Mouse (Mus musculus): ENCODE measurements around the gene Flvcr2.
A peak's percentile ranks its signal among the peaks of the same experiment; 100 is the strongest.

The Flvcr2 gene

GRCm38 (mm10) chr12:85705002-85705830, 41.1 kb upstream of the Flvcr2 start:
- H3K4me1 ChIP-seq (replicated peaks; ENCODE audit: low read depth, low read length) = peaks cover 27% of the 10 kb centered on the region
- H3K4me3 ChIP-seq (replicated peaks; ENCODE audit: low read length) = peak overlapping the region; percentile 64
- H3K36me3 ChIP-seq (ENCODE audit: insufficient read depth, low read length) = no peaks in the 10 kb centered on the region
- TF ChIP-seq CTCF (conservative IDR thresholded peaks at IDR 0.05; ENCODE audit: low read length) = no peak
- peaks cover 84% of the 10 kb centered on the region for H3K27me3 ChIP-seq (ENCODE audit: insufficient read depth, low read length)
- no peaks in the 10 kb centered on the region for H3K9me3 ChIP-seq (ENCODE audit: low read length)

GRCm38 (mm10) chr12:85705831-85706530, 40.4 kb upstream of the Flvcr2 start:
- H3K36me3 ChIP-seq (ENCODE audit: insufficient read depth, low read length) = no peaks in the 10 kb centered on the region
- TF ChIP-seq CTCF (conservative IDR thresholded peaks at IDR 0.05; ENCODE audit: low read length) (no peak), NANOG (IDR thresholded peaks at IDR 0.05; ENCODE audit: borderline replicate concordance, low read length) (no peak), POU5F1 (IDR thresholded peaks at IDR 0.05; ENCODE audit: borderline replicate concordance, low read length) (no peak)
- H3K9me3 ChIP-seq (ENCODE audit: low read length) = no peaks in the 10 kb centered on the region
- peaks cover 82% of the 10 kb centered on the region for H3K27me3 ChIP-seq (ENCODE audit: insufficient read depth, low read length)
- H3K4me1 ChIP-seq (replicated peaks; ENCODE audit: low read depth, low read length) = peaks cover 27% of the 10 kb centered on the region
- peak overlapping the region; percentile 64 for H3K4me3 ChIP-seq (replicated peaks; ENCODE audit: low read length)

GRCm38 (mm10) chr12:85706906-85707305, 39.4 kb upstream of the Flvcr2 start:
- peaks cover 79% of the 10 kb centered on the region for H3K27me3 ChIP-seq (ENCODE audit: insufficient read depth, low read length)
- no peaks in the 10 kb centered on the region for H3K9me3 ChIP-seq (ENCODE audit: low read length)
- TF ChIP-seq POU5F1 (IDR thresholded peaks at IDR 0.05; ENCODE audit: borderline replicate concordance, low read length) (no peak), CTCF (conservative IDR thresholded peaks at IDR 0.05; ENCODE audit: low read length) (no peak), NANOG (IDR thresholded peaks at IDR 0.05; ENCODE audit: borderline replicate concordance, low read length) (no peak)
- H3K36me3 ChIP-seq (ENCODE audit: insufficient read depth, low read length) = no peaks in the 10 kb centered on the region
- no peak overlapping the region for H3K4me3 ChIP-seq (replicated peaks; ENCODE audit: low read length)
- H3K4me1 ChIP-seq (replicated peaks; ENCODE audit: low read depth, low read length) = peaks cover 27% of the 10 kb centered on the region

- TF ChIP-seq POU5F1 (IDR thresholded peaks at IDR 0.05; ENCODE audit: borderline replicate concordance, low read length) = no peak
- no peak for TF ChIP-seq NANOG (IDR thresholded peaks at IDR 0.05; ENCODE audit: borderline replicate concordance, low read length)
- TF ChIP-seq CTCF (conservative IDR thresholded peaks at IDR 0.05; ENCODE audit: low read length) = no peak
- Histone ChIP-seq H3K4me3 (replicated peaks; ENCODE audit: low read length) (no peak overlapping the region), H3K27me3 (ENCODE audit: insufficient read depth, low read length) (peaks cover 75% of the 10 kb centered on the region), H3K9me3 (ENCODE audit: low read length) (no peaks in the 10 kb centered on the region), H3K36me3 (ENCODE audit: insufficient read depth, low read length) (no peaks in the 10 kb centered on the region), H3K4me1 (replicated peaks; ENCODE audit: low read depth, low read length) (peaks cover 23% of the 10 kb centered on the region)
Observed at GRCm38 (mm10) chr12:85707391-85707790, 38.9 kb upstream of the Flvcr2 start.

GRCm38 (mm10) chr12:85708556-85708955, 37.8 kb upstream of the Flvcr2 start:
- no peak for TF ChIP-seq POU5F1 (IDR thresholded peaks at IDR 0.05; ENCODE audit: borderline replicate concordance, low read length)
- Histone ChIP-seq H3K36me3 (ENCODE audit: insufficient read depth, low read length) (no peaks in the 10 kb centered on the region), H3K4me1 (replicated peaks; ENCODE audit: low read depth, low read length) (peaks cover 22% of the 10 kb centered on the region), H3K4me3 (replicated peaks; ENCODE audit: low read length) (no peak overlapping the region), H3K27me3 (ENCODE audit: insufficient read depth, low read length) (peaks cover 66% of the 10 kb centered on the region), H3K9me3 (ENCODE audit: low read length) (no peaks in the 10 kb centered on the region)

- Histone ChIP-seq H3K9me3 (ENCODE audit: low read length) (no peaks in the 10 kb centered on the region), H3K36me3 (ENCODE audit: insufficient read depth, low read length) (no peaks in the 10 kb centered on the region), H3K27me3 (ENCODE audit: insufficient read depth, low read length) (peaks cover 46% of the 10 kb centered on the region), H3K4me3 (replicated peaks; ENCODE audit: low read length) (no peak overlapping the region), H3K4me1 (replicated peaks; ENCODE audit: low read depth, low read length) (peaks cover 7% of the 10 kb centered on the region)
- TF ChIP-seq NANOG (IDR thresholded peaks at IDR 0.05; ENCODE audit: borderline replicate concordance, low read length) = no peak
- TF ChIP-seq CTCF (conservative IDR thresholded peaks at IDR 0.05; ENCODE audit: low read length) = no peak
- no peak for TF ChIP-seq POU5F1 (IDR thresholded peaks at IDR 0.05; ENCODE audit: borderline replicate concordance, low read length)
Observed at GRCm38 (mm10) chr12:85710695-85711094, 35.6 kb upstream of the Flvcr2 start.

- no peaks in the 10 kb centered on the region for H3K4me1 ChIP-seq (replicated peaks; ENCODE audit: low read depth, low read length)
- TF ChIP-seq NANOG (IDR thresholded peaks at IDR 0.05; ENCODE audit: borderline replicate concordance, low read length) (no peak), POU5F1 (IDR thresholded peaks at IDR 0.05; ENCODE audit: borderline replicate concordance, low read length) (no peak), CTCF (conservative IDR thresholded peaks at IDR 0.05; ENCODE audit: low read length) (no peak)
- peaks cover 30% of the 10 kb centered on the region for H3K27me3 ChIP-seq (ENCODE audit: insufficient read depth, low read length)
- no peaks in the 10 kb centered on the region for H3K9me3 ChIP-seq (ENCODE audit: low read length)
- H3K4me3 ChIP-seq (replicated peaks; ENCODE audit: low read length) = no peak overlapping the region
- no peaks in the 10 kb centered on the region for H3K36me3 ChIP-seq (ENCODE audit: insufficient read depth, low read length)
Observed at GRCm38 (mm10) chr12:85712587-85712986, 33.8 kb upstream of the Flvcr2 start.

- Histone ChIP-seq H3K36me3 (ENCODE audit: insufficient read depth, low read length) (no peaks in the 10 kb centered on the region), H3K4me3 (replicated peaks; ENCODE audit: low read length) (no peak overlapping the region), H3K27me3 (ENCODE audit: insufficient read depth, low read length) (peaks cover 16% of the 10 kb centered on the region; the same call in 1 of the 2 replicates), H3K4me1 (replicated peaks; ENCODE audit: low read depth, low read length) (no peaks in the 10 kb centered on the region), H3K9me3 (ENCODE audit: low read length) (no peaks in the 10 kb centered on the region)
- TF ChIP-seq POU5F1 (IDR thresholded peaks at IDR 0.05; ENCODE audit: borderline replicate concordance, low read length) (no peak), CTCF (conservative IDR thresholded peaks at IDR 0.05; ENCODE audit: low read length) (no peak), NANOG (IDR thresholded peaks at IDR 0.05; ENCODE audit: borderline replicate concordance, low read length) (no peak)
Observed at GRCm38 (mm10) chr12:85714126-85714525, 32.2 kb upstream of the Flvcr2 start.
